Comparison of ENCODE assay signal across 25 mouse cellular contexts in genomic region chr9:40401818-40402217, GRCm38 (mm10).
"Had no signal": no experiment of that assay in that cellular context is flagged by ENCODE, and none has a peak within 500 bp of the region (broad histone marks: within the 10 kb centered on the region; RNA-seq: fewer than 3 reads in every experiment).

No protein-coding gene starts in this region.

- H3K4me1 ChIP-seq: limb, embryonic 15.5 days; liver, embryonic 12.5 days had no signal

- ATAC-seq: hindbrain, postnatal 0 days; intestine, embryonic 16.5 days; liver, embryonic 12.5 days had no signal

- H3K36me3 ChIP-seq: heart, embryonic 13.5 days; heart, embryonic 15.5 days; hindbrain, embryonic 13.5 days; hindbrain, embryonic 15.5 days; kidney, embryonic 15.5 days; limb, embryonic 13.5 days; limb, embryonic 15.5 days; liver, embryonic 12.5 days had no signal

- DNase-seq: gastrocnemius, postnatal 14 days; gastrocnemius, postnatal 36 days; heart, adult 11 months; heart, adult 2 months; heart, postnatal 14 days; heart, postnatal 36 days; kidney, adult 11 months; kidney, adult 2 months; kidney, adult 9 months; kidney, postnatal 14 days; layer of hippocampus, adult 9-11 months; layer of hippocampus, postnatal 36 days; left cerebral cortex, postnatal 4 days had no signal

- H3K9me3 ChIP-seq: heart, embryonic 13.5 days; heart, embryonic 15.5 days; hindbrain, embryonic 13.5 days; hindbrain, embryonic 15.5 days; kidney, embryonic 15.5 days; limb, embryonic 13.5 days; limb, embryonic 15.5 days; liver, embryonic 12.5 days had no signal

- H3K9ac ChIP-seq: heart, embryonic 13.5 days; heart, embryonic 15.5 days; hindbrain, embryonic 13.5 days; hindbrain, embryonic 15.5 days; kidney, embryonic 15.5 days; limb, embryonic 13.5 days; limb, embryonic 15.5 days; liver, embryonic 12.5 days; liver, embryonic 14.5 days had no signal

- H3K4me3 ChIP-seq: heart, adult 2 months; heart, embryonic 13.5 days; heart, embryonic 15.5 days; hindbrain, embryonic 13.5 days; hindbrain, embryonic 15.5 days; kidney, embryonic 15.5 days; limb, embryonic 13.5 days; limb, embryonic 15.5 days; liver, embryonic 12.5 days had no signal

- H3K27me3 ChIP-seq: heart, embryonic 13.5 days; heart, embryonic 15.5 days; hindbrain, embryonic 13.5 days; hindbrain, embryonic 15.5 days; kidney, embryonic 15.5 days; limb, embryonic 13.5 days; limb, embryonic 15.5 days; liver, embryonic 12.5 days had no signal

- H3K27ac ChIP-seq: heart, adult 2 months; heart, embryonic 13.5 days; heart, embryonic 15.5 days; hindbrain, embryonic 13.5 days; hindbrain, embryonic 15.5 days; hindbrain, postnatal 0 days; kidney, embryonic 15.5 days; limb, embryonic 13.5 days; limb, embryonic 15.5 days; liver, embryonic 12.5 days; liver, embryonic 14.5 days had no signal

- H3K4me2 ChIP-seq: heart, embryonic 11.5 days; heart, embryonic 13.5 days; heart, embryonic 15.5 days; hindbrain, embryonic 13.5 days; hindbrain, embryonic 15.5 days; kidney, embryonic 15.5 days; limb, embryonic 13.5 days; limb, embryonic 15.5 days; liver, embryonic 12.5 days had no signal
